Mouse (Mus musculus) megakaryocyte, adult 5-6 weeks (primary cell): ENCODE data around the gene Dlk2. TPM values are rescaled to one million over a fixed set of nuclear protein-coding genes. Genes with fewer than 3 reads are reported as not detected.

Experiments used
- ATAC-seq: 2 replicates; pipeline ENCODE4 v1.8.0; 2016; ENCODE audit warnings: mild to moderate bottlenecking, inconsistent platforms; ENCODE audit not compliant: poor library complexity, severe bottlenecking
- total RNA-seq, 2 experiments: library from RNA; stranded (forward) in 1 of 2; stranded (reverse) in 1 of 2; fragments of 153-499, 151-499 nt in 1 of 2; fragments of 221-1000, 200-1000 nt in 1 of 2; gene quantifications; 2 replicates each; pipeline versions ENCODE4 v1.2.3 to v1.2.4; 2015 to 2017

The Dlk2 gene
- total RNA-seq, 2 experiments from 2014 or later = not detected

- no peak for ATAC-seq
Measured at GRCm38 (mm10) chr17:46313135-46313715, 16.0 kb downstream of the Dlk2 start.

GRCm38 (mm10) chr17:46315813-46316212, 18.6 kb downstream of the Dlk2 start:
- no peak for ATAC-seq

GRCm38 (mm10) chr17:46320492-46320891, 23.3 kb downstream of the Dlk2 start:
- no peak for ATAC-seq

- no peak for ATAC-seq
Measured at GRCm38 (mm10) chr17:46322046-46322823, 25.0 kb downstream of the Dlk2 start.

- no peak for ATAC-seq
Measured at GRCm38 (mm10) chr17:46327413-46327905, 30.2 kb downstream of the Dlk2 start.

GRCm38 (mm10) chr17:46327906-46328534, 30.8 kb downstream of the Dlk2 start, which contains the start of gene Abcc10:
Gene Abcc10 (minus strand): TSS chr17:46328352.
- ATAC-seq = peak; percentile 99

GRCm38 (mm10) chr17:46328723-46329122, 31.5 kb downstream of the Dlk2 start:
- ATAC-seq = no peak

- ATAC-seq = no peak
Measured at GRCm38 (mm10) chr17:46336475-46336874, 39.3 kb downstream of the Dlk2 start.

- peak; percentile 67 for ATAC-seq
Measured at GRCm38 (mm10) chr17:46341208-46341607, 44.0 kb downstream of the Dlk2 start.

GRCm38 (mm10) chr17:46351026-46351700, 53.9 kb downstream of the Dlk2 start:
- ATAC-seq = no peak

Other genes with a start within 250 kb of the Dlk2 start
- 35.5 and 46.1 TPM in 2 replicates for gene Mrps18a, start 186.4 kb upstream of the Dlk2 start, total RNA-seq (2015)
- gene Mrps18a, start 186.4 kb upstream of the Dlk2 start, total RNA-seq (2017) = 28.7 and 39.4 TPM in 2 replicates
- gene Rsph9, start 153.2 kb upstream of the Dlk2 start, total RNA-seq (2015) = not detected in 2 replicates
- gene Rsph9, start 153.2 kb upstream of the Dlk2 start, total RNA-seq (2017) = not detected in 2 replicates
- 20.5 and 20.6 TPM in 2 replicates for gene Mad2l1bp, start 143.9 kb upstream of the Dlk2 start, total RNA-seq (2015)
- gene Mad2l1bp, start 143.9 kb upstream of the Dlk2 start, total RNA-seq (2017) = 9.5 and 9.9 TPM in 2 replicates
- 29.3 and 30.2 TPM in 2 replicates for gene Gtpbp2, start 136.4 kb upstream of the Dlk2 start, total RNA-seq (2015)
- gene Gtpbp2, start 136.4 kb upstream of the Dlk2 start, total RNA-seq (2017) = 47.9 and 49.6 TPM in 2 replicates
- gene Polh, start 94.8 kb upstream of the Dlk2 start, total RNA-seq (2015) = 14.2 and 18.2 TPM in 2 replicates
- 28.5 and 31.8 TPM in 2 replicates for gene Polh, start 94.8 kb upstream of the Dlk2 start, total RNA-seq (2017)
- 16.8 and 21.0 TPM in 2 replicates for gene Xpo5, start 94.6 kb upstream of the Dlk2 start, total RNA-seq (2015)
- gene Xpo5, start 94.6 kb upstream of the Dlk2 start, total RNA-seq (2017) = 25.1 and 26.6 TPM in 2 replicates
- gene Polr1c, start 49.4 kb upstream of the Dlk2 start, total RNA-seq (2015) = 22.5 and 27.8 TPM in 2 replicates
- gene Polr1c, start 49.4 kb upstream of the Dlk2 start, total RNA-seq (2017) = 21.4 and 22.4 TPM in 2 replicates
- gene Yipf3, start 49.3 kb upstream of the Dlk2 start, total RNA-seq (2015) = 53.9 and 55.1 TPM in 2 replicates
- 30.1 and 35.8 TPM in 2 replicates for gene Yipf3, start 49.3 kb upstream of the Dlk2 start, total RNA-seq (2017)
- gene Lrrc73, start 43.9 kb upstream of the Dlk2 start, total RNA-seq (2015) = 0.34 and 1.2 TPM in 2 replicates
- gene Lrrc73, start 43.9 kb upstream of the Dlk2 start, total RNA-seq (2017) = 0.33 TPM in 1 of 2 replicates, not detected in the other
- 5.4 and 9.9 TPM in 2 replicates for gene Tjap1, start 14.4 kb upstream of the Dlk2 start, total RNA-seq (2015)
- 9.8 and 15.7 TPM in 2 replicates for gene Tjap1, start 14.4 kb upstream of the Dlk2 start, total RNA-seq (2017)
- gene Abcc10, start 30.9 kb downstream of the Dlk2 start, total RNA-seq (2015) = 0.87 and 1.8 TPM in 2 replicates
- gene Abcc10, start 30.9 kb downstream of the Dlk2 start, total RNA-seq (2017) = 2.2 and 5.4 TPM in 2 replicates
- 3.9 and 10.4 TPM in 2 replicates for gene Zfp318, start 86.3 kb downstream of the Dlk2 start, total RNA-seq (2015)
- 5.2 and 8.3 TPM in 2 replicates for gene Zfp318, start 86.3 kb downstream of the Dlk2 start, total RNA-seq (2017)
- not detected in 2 replicates for gene Crip3, start 131.5 kb downstream of the Dlk2 start, total RNA-seq (2015)
- not detected in 2 replicates for gene Crip3, start 131.5 kb downstream of the Dlk2 start, total RNA-seq (2017)
- not detected in 2 replicates for gene Slc22a7, start 141.0 kb downstream of the Dlk2 start, total RNA-seq (2015)
- gene Slc22a7, start 141.0 kb downstream of the Dlk2 start, total RNA-seq (2017) = not detected in 2 replicates
- gene Ttbk1, start 190.3 kb downstream of the Dlk2 start, total RNA-seq (2015) = not detected in 2 replicates
- 0.04 TPM in 1 of 2 replicates, not detected in the other for gene Ttbk1, start 190.3 kb downstream of the Dlk2 start, total RNA-seq (2017)
- gene Dnph1, start 199.3 kb downstream of the Dlk2 start, total RNA-seq (2015) = 10.1 and 10.4 TPM in 2 replicates
- 4.3 and 5.9 TPM in 2 replicates for gene Dnph1, start 199.3 kb downstream of the Dlk2 start, total RNA-seq (2017)
- gene Cul9, start 249.0 kb downstream of the Dlk2 start, total RNA-seq (2015) = 2.7 and 4.3 TPM in 2 replicates
- gene Cul9, start 249.0 kb downstream of the Dlk2 start, total RNA-seq (2017) = 1.7 and 4.4 TPM in 2 replicates